Mouse (Mus musculus): Measurements from ENCODE around the gene Dyrk1b.

- TF ChIP-seq POLR2A (IDR thresholded peaks at IDR 0.05; ENCODE audit: borderline replicate concordance, extremely low read depth, insufficient read depth, insufficient read length, poor library complexity, severe bottlenecking) = no peak
- TF ChIP-seq CTCF (IDR thresholded peaks at IDR 0.05; ENCODE audit: borderline replicate concordance, extremely low read depth, insufficient read depth, insufficient read length) = no peak
These were observed 29.4 kb upstream of the Dyrk1b start for GRCm38 (mm10) chr7:28149841-28150240.

Data from brain, embryonic 14.5 days (tissue).